Mouse (Mus musculus): ENCODE results near the gene Mtmr2. TPM values are rescaled to one million over a fixed set of nuclear protein-coding genes. Genes with fewer than 3 reads are reported as not detected.
A peak's percentile ranks its signal among the peaks of the same experiment; 100 is the strongest.
"Not testable (repeated sequence)": the region's sequence is repeated elsewhere in the genome, so short reads cannot be mapped to it uniquely, and the experiment has no call there.

Gene Mtmr2
- polyA plus RNA-seq, 1 experiment from 2014 or later: 87.7 TPM

GRCm38 (mm10) chr9:13749675-13749998 lies 1.4 kb downstream of the Mtmr2 start:
- no peaks in the 10 kb centered on the region for H3K9me3 ChIP-seq (replicated peaks)
- H3K4me2 ChIP-seq: peak overlapping the region; percentile 61
- peak overlapping the region; percentile 100 for H3K9ac ChIP-seq
- H3K27ac ChIP-seq: peak overlapping the region; percentile 96
- H3K36me3 ChIP-seq: peaks cover 5% of the 10 kb centered on the region; the same call in 1 of the 2 replicates
- peaks cover 12% of the 10 kb centered on the region; the same call in 1 of the 2 replicates for H3K4me1 ChIP-seq
- ATAC-seq (replicated peaks; ENCODE audit: low FRiP score): peak; percentile 7; the same call in 1 of the 2 replicates
- 3% methylated on average over 7 of the region's 7 CpGs for WGBS
- peak overlapping the region; percentile 96 for H3K4me3 ChIP-seq (replicated peaks)
- H3K27me3 ChIP-seq: no peaks in the 10 kb centered on the region

- 55% methylated on average over 4 of the region's 4 CpGs for WGBS
- H3K27me3 ChIP-seq: no peaks in the 10 kb centered on the region
- H3K9me3 ChIP-seq (replicated peaks): no peaks in the 10 kb centered on the region
- H3K36me3 ChIP-seq: peaks cover 5% of the 10 kb centered on the region; the same call in 1 of the 2 replicates
- H3K9ac ChIP-seq: no peak overlapping the region
- H3K4me3 ChIP-seq (replicated peaks): no peak overlapping the region
- ATAC-seq (replicated peaks; ENCODE audit: low FRiP score): no peak
- H3K4me1 ChIP-seq: peaks cover 12% of the 10 kb centered on the region; the same call in 1 of the 2 replicates
- no peak overlapping the region for H3K4me2 ChIP-seq
- peak overlapping the region; percentile 24; the same call in 1 of the 2 replicates for H3K27ac ChIP-seq
Measured at GRCm38 (mm10) chr9:13752543-13752942, 4.3 kb downstream of the Mtmr2 start.

GRCm38 (mm10) chr9:13760430-13760829 lies 12.2 kb downstream of the Mtmr2 start:
- 94% methylated on average over 3 of the region's 3 CpGs for WGBS

GRCm38 (mm10) chr9:13765624-13766023 lies 17.4 kb downstream of the Mtmr2 start:
- no peaks in the 10 kb centered on the region for H3K36me3 ChIP-seq
- no peaks in the 10 kb centered on the region for H3K9me3 ChIP-seq (replicated peaks)
- 78% methylated on average over 2 of the region's 2 CpGs for WGBS
- 0 out of 2 replicates have a peak, but pooled peaks cover 3% of the 10 kb centered on the region for H3K4me1 ChIP-seq
- no peak overlapping the region for H3K9ac ChIP-seq
- no peaks in the 10 kb centered on the region for H3K27me3 ChIP-seq
- no peak overlapping the region for H3K4me3 ChIP-seq (replicated peaks)
- no peak overlapping the region for H3K4me2 ChIP-seq
- no peak overlapping the region for H3K27ac ChIP-seq
- ATAC-seq (replicated peaks; ENCODE audit: low FRiP score): no peak

More at GRCm38 (mm10) chr9:13760430-13760829, 12.2 kb downstream of the Mtmr2 start:
- Histone ChIP-seq H3K27me3 (no peaks in the 10 kb centered on the region), H3K4me3 (replicated peaks) (no peak overlapping the region), H3K4me1 (no peaks in the 10 kb centered on the region), H3K9me3 (replicated peaks) (no peaks in the 10 kb centered on the region), H3K36me3 (peaks cover 13% of the 10 kb centered on the region), H3K9ac (no peak overlapping the region), H3K27ac (no peak overlapping the region), H3K4me2 (no peak overlapping the region)
- no peak for ATAC-seq (replicated peaks; ENCODE audit: low FRiP score)

DNA sequence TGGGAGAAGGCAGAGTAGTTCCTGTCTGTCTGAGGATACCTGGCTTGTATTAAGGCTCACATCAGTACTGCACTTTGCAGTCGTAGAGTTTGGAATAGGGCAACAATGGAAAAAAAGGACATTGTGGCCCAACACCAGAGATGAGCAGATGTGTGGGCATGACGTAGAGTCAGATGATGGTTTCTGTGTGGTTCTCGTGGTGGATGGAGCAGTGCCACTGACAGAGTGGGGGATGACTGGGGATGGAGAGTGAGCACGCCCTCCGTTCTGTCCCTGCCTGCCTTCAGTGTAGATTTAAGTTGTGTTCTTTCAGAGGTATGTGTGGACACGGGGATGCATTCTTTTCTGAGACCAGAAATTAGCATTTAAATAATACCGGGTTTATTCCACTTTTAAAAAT lies 18.4 kb downstream of the Mtmr2 start:
- 87% methylated on average over 7 of the region's 7 CpGs for WGBS
- no peak overlapping the region for H3K27ac ChIP-seq
- no peaks in the 10 kb centered on the region for H3K36me3 ChIP-seq
- no peak overlapping the region for H3K9ac ChIP-seq
- H3K27me3 ChIP-seq: no peaks in the 10 kb centered on the region
- H3K4me1 ChIP-seq: 0 out of 2 replicates have a peak, but pooled peaks cover 3% of the 10 kb centered on the region
- H3K4me3 ChIP-seq (replicated peaks): no peak overlapping the region
- no peak for ATAC-seq (replicated peaks; ENCODE audit: low FRiP score)
- H3K4me2 ChIP-seq: no peak overlapping the region
- H3K9me3 ChIP-seq (replicated peaks): no peaks in the 10 kb centered on the region

DNA sequence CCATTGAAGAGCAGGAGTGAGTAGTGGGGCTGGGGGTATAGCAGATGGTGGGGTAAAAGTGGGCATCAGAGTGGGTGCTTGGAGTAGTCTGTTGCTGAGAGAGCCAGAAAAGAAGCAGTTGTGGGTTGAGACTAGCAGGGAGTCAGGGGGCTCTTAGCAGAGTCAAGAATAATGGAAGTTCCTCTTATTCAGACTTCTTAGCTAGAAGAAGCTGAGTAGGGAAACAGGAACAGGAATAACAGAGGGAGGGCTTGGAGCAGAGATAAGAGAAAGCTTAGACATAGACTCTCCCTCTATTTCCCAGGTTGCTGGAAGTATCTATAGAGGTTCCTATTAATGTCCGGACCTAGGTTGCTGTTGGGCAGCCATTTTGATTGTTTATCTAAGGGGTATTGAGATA lies 26.5 kb downstream of the Mtmr2 start:
- no peak for ATAC-seq (replicated peaks; ENCODE audit: low FRiP score)
- H3K4me1 ChIP-seq: peaks cover 2% of the 10 kb centered on the region; the same call in 1 of the 2 replicates
- H3K27me3 ChIP-seq: no peaks in the 10 kb centered on the region
- H3K4me3 ChIP-seq (replicated peaks): no peak overlapping the region
- no peak overlapping the region for H3K9ac ChIP-seq
- H3K36me3 ChIP-seq: no peaks in the 10 kb centered on the region
- WGBS: 92% methylated on average over 1 of the region's 1 CpGs
- no peaks in the 10 kb centered on the region for H3K9me3 ChIP-seq (replicated peaks)
- no peak overlapping the region for H3K27ac ChIP-seq
- no peak overlapping the region for H3K4me2 ChIP-seq

DNA sequence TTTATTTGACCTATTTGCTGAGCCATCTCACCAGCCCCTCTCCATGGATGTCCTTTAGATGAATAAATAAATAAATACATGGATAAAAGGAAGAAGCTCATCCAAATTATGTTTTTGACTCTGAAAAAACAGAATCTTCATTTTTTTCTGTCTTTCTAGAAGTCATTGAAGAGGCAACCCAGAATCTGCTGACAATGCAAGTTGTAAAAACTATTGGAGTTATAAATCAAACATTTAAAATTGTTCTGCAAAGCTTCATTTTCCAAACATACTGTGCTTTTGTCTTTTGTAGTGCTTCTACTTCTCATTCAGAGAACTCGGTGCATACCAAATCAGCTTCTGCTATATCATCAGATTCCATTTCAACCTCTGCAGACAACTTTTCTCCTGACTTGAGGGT lies 33.8 kb downstream of the Mtmr2 start:
- WGBS: 97% methylated on average over 1 of the region's 1 CpGs
- ATAC-seq (replicated peaks; ENCODE audit: low FRiP score): no peak
- no peaks in the 10 kb centered on the region for H3K4me1 ChIP-seq
- H3K27ac ChIP-seq: no peak overlapping the region
- H3K4me2 ChIP-seq: no peak overlapping the region
- H3K4me3 ChIP-seq (replicated peaks): no peak overlapping the region
- H3K9ac ChIP-seq: no peak overlapping the region
- peaks cover 40% of the 10 kb centered on the region for H3K36me3 ChIP-seq
- H3K27me3 ChIP-seq: no peaks in the 10 kb centered on the region
- peaks cover 3% of the 10 kb centered on the region; the same call in 1 of the 2 replicates for H3K9me3 ChIP-seq (replicated peaks)

DNA sequence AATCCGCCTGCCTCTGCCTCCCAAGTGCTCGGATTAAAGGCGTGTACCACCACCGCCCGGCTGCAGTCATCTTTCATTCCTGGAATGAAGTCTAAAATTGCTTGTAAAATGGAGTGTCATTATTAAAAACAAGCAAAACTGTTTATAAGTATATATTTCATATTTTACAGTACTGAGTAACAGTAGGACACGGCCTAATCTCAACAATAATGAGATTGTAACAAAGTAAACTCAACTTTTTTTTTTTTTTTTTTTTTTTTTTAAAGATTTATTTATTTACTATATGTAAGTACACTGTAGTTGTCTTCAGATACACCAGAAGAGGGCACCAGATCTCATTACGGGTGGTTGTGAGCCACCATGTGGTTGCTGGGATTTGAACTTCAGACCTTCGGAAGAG lies 42.7 kb downstream of the Mtmr2 start:
- WGBS: 94% methylated on average over 8 of the region's 8 CpGs
- H3K27ac ChIP-seq; H3K4me1 ChIP-seq; H3K9ac ChIP-seq; H3K4me3 ChIP-seq (replicated peaks); H3K9me3 ChIP-seq (replicated peaks); H3K27me3 ChIP-seq; ATAC-seq (replicated peaks; ENCODE audit: low FRiP score); H3K4me2 ChIP-seq: not testable (repeated sequence)
- peaks cover 83% of the 10 kb centered on the region for H3K36me3 ChIP-seq

DNA sequence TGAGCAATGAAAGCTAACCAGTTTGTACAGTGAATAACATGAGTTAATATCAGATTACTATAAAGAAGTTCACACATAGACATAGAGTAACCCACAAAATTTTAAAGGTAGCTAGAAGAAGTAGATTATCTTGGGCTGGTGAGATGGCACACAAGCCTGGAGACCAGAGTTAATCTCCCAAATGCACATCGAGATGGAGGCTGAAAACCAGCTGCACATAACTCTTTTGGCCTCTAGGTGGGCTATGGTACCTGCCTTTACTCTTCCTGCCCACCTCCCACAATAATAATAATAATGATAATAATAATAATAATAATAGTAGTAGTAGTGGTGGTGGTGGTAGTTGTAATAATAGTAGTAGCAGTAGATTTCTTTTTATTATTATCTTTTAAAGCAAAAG lies 46.1 kb downstream of the Mtmr2 start:
- no peak overlapping the region for H3K4me3 ChIP-seq (replicated peaks)
- no peaks in the 10 kb centered on the region for H3K4me1 ChIP-seq
- no peak overlapping the region for H3K9ac ChIP-seq
- no peak overlapping the region for H3K27ac ChIP-seq
- ATAC-seq (replicated peaks; ENCODE audit: low FRiP score): no peak
- H3K27me3 ChIP-seq: no peaks in the 10 kb centered on the region
- 83% methylated on average over 1 of the region's 1 CpGs for WGBS
- no peak overlapping the region for H3K4me2 ChIP-seq
- peaks cover 79% of the 10 kb centered on the region for H3K36me3 ChIP-seq
- no peaks in the 10 kb centered on the region for H3K9me3 ChIP-seq (replicated peaks)

GRCm38 (mm10) chr9:13794756-13795155 lies 46.5 kb downstream of the Mtmr2 start:
- no peaks in the 10 kb centered on the region for H3K27me3 ChIP-seq
- 89% methylated on average over 2 of the region's 2 CpGs for WGBS
- no peak overlapping the region for H3K4me3 ChIP-seq (replicated peaks)
- no peaks in the 10 kb centered on the region for H3K4me1 ChIP-seq
- H3K27ac ChIP-seq: no peak overlapping the region
- H3K9ac ChIP-seq: no peak overlapping the region
- ATAC-seq (replicated peaks; ENCODE audit: low FRiP score): no peak
- H3K4me2 ChIP-seq: no peak overlapping the region
- H3K9me3 ChIP-seq (replicated peaks): no peaks in the 10 kb centered on the region
- peaks cover 79% of the 10 kb centered on the region for H3K36me3 ChIP-seq

DNA sequence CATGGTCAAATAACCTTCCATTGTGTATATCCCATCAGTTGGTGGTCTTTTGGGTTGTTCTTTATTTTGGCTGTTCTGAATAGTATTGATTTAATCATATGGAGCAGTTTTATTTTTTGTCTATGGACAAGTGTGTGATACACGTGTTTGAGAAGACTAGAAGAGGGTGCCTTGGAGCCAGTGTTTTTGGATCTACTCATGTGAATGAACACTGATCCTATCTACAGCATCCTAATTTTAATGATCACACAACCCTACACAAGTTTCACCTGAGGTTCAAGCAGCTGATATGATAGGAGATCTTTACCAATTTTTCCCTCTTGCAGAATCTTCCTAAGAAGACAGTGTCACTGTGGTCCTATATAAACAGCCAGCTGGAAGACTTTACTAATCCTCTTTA lies 56.3 kb downstream of the Mtmr2 start:
- 88% methylated on average over 1 of the region's 1 CpGs for WGBS
- Histone ChIP-seq H3K9ac (no peak overlapping the region), H3K36me3 (peaks cover 83% of the 10 kb centered on the region), H3K4me2 (no peak overlapping the region), H3K27ac (no peak overlapping the region), H3K27me3 (no peaks in the 10 kb centered on the region), H3K4me3 (replicated peaks) (no peak overlapping the region), H3K4me1 (no peaks in the 10 kb centered on the region), H3K9me3 (replicated peaks) (no peaks in the 10 kb centered on the region)
- ATAC-seq (replicated peaks; ENCODE audit: low FRiP score): no peak

- Histone ChIP-seq H3K4me1 (no peaks in the 10 kb centered on the region), H3K9ac (no peak overlapping the region), H3K4me2 (no peak overlapping the region), H3K36me3 (peaks cover 90% of the 10 kb centered on the region), H3K27me3 (no peaks in the 10 kb centered on the region), H3K9me3 (replicated peaks) (no peaks in the 10 kb centered on the region), H3K4me3 (replicated peaks) (no peak overlapping the region), H3K27ac (no peak overlapping the region)
- no peak for ATAC-seq (replicated peaks; ENCODE audit: low FRiP score)
- WGBS: 95% methylated on average over 7 of the region's 7 CpGs
Measured at GRCm38 (mm10) chr9:13806854-13807253, 58.6 kb downstream of the Mtmr2 start.

DNA sequence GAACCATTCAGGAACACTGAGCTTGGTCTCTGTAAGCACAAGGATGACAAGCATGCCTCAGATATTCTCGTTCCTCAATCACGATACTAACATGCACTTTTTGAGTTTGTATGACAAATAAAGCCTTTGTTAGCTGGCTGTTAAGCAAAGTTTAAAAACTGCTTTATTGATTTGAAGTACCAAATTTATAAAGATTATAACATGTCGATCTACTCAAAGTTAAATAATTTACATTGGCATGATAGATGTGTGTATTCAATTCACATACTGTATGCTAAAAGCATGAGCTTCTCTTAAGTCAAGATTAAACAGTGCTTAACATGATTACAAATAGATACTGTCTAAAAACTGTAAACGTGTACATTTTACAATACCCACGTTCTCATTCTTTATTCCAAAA lies 59.4 kb downstream of the Mtmr2 start:
- no peak overlapping the region for H3K4me3 ChIP-seq (replicated peaks)
- ATAC-seq (replicated peaks; ENCODE audit: low FRiP score): no peak
- no peak overlapping the region for H3K27ac ChIP-seq
- H3K9me3 ChIP-seq (replicated peaks): no peaks in the 10 kb centered on the region
- H3K4me2 ChIP-seq: no peak overlapping the region
- peaks cover 91% of the 10 kb centered on the region for H3K36me3 ChIP-seq
- H3K27me3 ChIP-seq: no peaks in the 10 kb centered on the region
- H3K4me1 ChIP-seq: no peaks in the 10 kb centered on the region
- WGBS: 93% methylated on average over 5 of the region's 5 CpGs
- no peak overlapping the region for H3K9ac ChIP-seq

Data from kidney, embryonic 15.5 days (tissue).